Mouse (Mus musculus): ENCODE measurements around the gene Npc1l1.

GRCm38 (mm10) chr11:6216834-6217233 is 13.1 kb downstream of the Npc1l1 start:
- TF ChIP-seq CTCF (IDR thresholded peaks at IDR 0.05; ENCODE audit: low read depth) (no peak), EP300 (IDR thresholded peaks at IDR 0.05; ENCODE audit: low read depth) (no peak)
